In the genomic region with DNA sequence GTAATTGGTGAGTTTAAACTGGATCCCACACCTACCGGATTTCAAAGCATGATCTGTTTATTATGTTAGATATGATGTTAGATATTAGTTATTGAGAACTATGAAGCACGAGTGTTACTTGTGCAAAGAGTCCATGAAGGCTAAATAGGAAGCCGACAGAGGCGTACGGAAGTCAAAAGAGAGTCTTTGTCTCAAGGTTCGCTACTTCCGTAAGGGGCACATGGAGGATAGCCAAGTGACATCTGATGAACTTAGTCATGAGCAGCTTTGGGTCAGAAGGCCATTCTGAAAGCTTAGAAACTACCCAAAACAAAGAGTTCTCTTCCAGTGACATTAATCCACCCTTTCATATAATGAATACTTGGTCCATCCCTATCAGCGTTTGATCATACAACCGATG, we compare ENCODE assay signal across 24 mouse cellular contexts.
"Had no signal": no experiment of that assay in that cellular context is flagged by ENCODE, and none has a peak within 500 bp of the region (broad histone marks: within the 10 kb centered on the region; RNA-seq: fewer than 3 reads in every experiment).

No protein-coding gene starts in this region.

- H3K27me3 ChIP-seq: heart, embryonic 13.5 days; heart, embryonic 15.5 days; hindbrain, embryonic 13.5 days; hindbrain, embryonic 15.5 days; limb, embryonic 13.5 days; limb, embryonic 15.5 days; liver, embryonic 13.5 days; liver, embryonic 15.5 days had no signal

- H3K4me1 ChIP-seq: hindbrain, embryonic 13.5 days; hindbrain, embryonic 15.5 days; liver, embryonic 15.5 days had no signal

- H3K4me2 ChIP-seq: heart, embryonic 11.5 days; heart, embryonic 13.5 days; heart, embryonic 15.5 days; hindbrain, embryonic 13.5 days; hindbrain, embryonic 15.5 days; limb, embryonic 13.5 days; limb, embryonic 15.5 days; liver, embryonic 13.5 days; liver, embryonic 15.5 days had no signal

- ATAC-seq: forebrain, postnatal 0 days; hindbrain, postnatal 0 days; intestine, embryonic 16.5 days had no signal

- H3K27ac ChIP-seq: heart, adult 2 months; heart, embryonic 13.5 days; heart, embryonic 15.5 days; hindbrain, embryonic 13.5 days; hindbrain, embryonic 15.5 days; hindbrain, postnatal 0 days; kidney, postnatal 0 days; limb, embryonic 13.5 days; limb, embryonic 15.5 days; liver, embryonic 13.5 days; liver, embryonic 15.5 days had no signal

- H3K36me3 ChIP-seq: heart, embryonic 13.5 days; heart, embryonic 15.5 days; hindbrain, embryonic 13.5 days; hindbrain, embryonic 15.5 days; limb, embryonic 13.5 days; limb, embryonic 15.5 days; liver, embryonic 13.5 days; liver, embryonic 15.5 days had no signal

- H3K9me3 ChIP-seq: heart, embryonic 13.5 days; heart, embryonic 15.5 days; hindbrain, embryonic 13.5 days; hindbrain, embryonic 15.5 days; limb, embryonic 13.5 days; limb, embryonic 15.5 days; liver, embryonic 13.5 days; liver, embryonic 15.5 days had no signal

- H3K9ac ChIP-seq: forebrain, postnatal 0 days; heart, embryonic 13.5 days; heart, embryonic 15.5 days; hindbrain, embryonic 13.5 days; hindbrain, embryonic 15.5 days; limb, embryonic 13.5 days; limb, embryonic 15.5 days; liver, embryonic 13.5 days; liver, embryonic 15.5 days had no signal

- H3K4me3 ChIP-seq: heart, adult 2 months; heart, embryonic 13.5 days; heart, embryonic 15.5 days; hindbrain, embryonic 13.5 days; hindbrain, embryonic 15.5 days; limb, embryonic 13.5 days; limb, embryonic 15.5 days; liver, embryonic 13.5 days; liver, embryonic 15.5 days had no signal

- DNase-seq: forebrain, postnatal 0 days; gastrocnemius, postnatal 14 days; gastrocnemius, postnatal 36 days; heart, adult 11 months; heart, adult 2 months; heart, postnatal 14 days; heart, postnatal 36 days; kidney, adult 18-20 months; layer of hippocampus, adult 9-11 months; layer of hippocampus, postnatal 36 days; left cerebral cortex, postnatal 4 days; liver, embryonic 13.5 days; lung, adult 18-20 months had no signal
